Mouse (Mus musculus): ENCODE results near the gene Lrp2bp. TPM values are rescaled to one million over a fixed set of nuclear protein-coding genes. Genes with fewer than 3 reads are reported as not detected.

The Lrp2bp gene
- total RNA-seq, 2 experiments from 2014 or later: 0.83 to 1.3 TPM

DNA sequence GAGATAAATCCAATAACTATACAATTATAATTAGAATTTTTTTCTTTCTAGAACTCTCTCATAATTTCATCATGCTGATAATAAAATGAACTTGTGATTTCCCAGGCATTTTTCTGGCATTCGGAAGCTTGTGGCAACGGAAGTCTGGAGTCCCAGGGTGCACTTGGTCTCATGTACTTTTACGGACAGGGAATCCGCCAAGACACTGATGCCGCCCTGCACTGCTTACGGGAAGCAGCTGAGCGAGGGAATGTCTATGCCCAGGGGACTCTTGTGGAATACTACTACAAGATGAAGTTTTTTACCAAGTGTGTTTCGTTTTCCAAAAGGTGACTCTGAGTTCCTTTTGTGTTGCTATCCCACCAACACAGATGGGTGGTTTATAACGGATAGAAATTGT, 23.7 kb downstream of the Lrp2bp start:
- no peak for DNase-seq (ENCODE audit: low spot score in 2 of 2)

DNA sequence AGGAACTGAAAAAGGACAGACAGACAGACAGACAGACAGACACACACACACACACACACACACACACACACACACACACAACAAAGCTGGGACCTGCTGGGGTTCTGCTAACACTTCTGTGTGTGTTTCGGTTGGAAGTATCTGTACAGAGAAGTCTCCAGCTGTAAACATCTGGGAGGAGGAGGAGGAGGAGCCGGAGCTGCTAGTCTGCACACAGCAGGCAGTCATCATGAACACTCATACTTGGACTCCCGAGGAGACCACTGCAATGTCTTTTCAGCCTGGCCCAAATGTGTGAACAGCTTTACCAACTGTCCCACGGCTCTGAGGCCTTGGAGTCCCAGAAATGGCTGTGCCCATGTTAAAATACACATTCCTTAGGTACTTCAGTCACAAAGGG, 25.3 kb downstream of the Lrp2bp start:
- DNase-seq (ENCODE audit: low spot score in 2 of 2): no peak

DNA sequence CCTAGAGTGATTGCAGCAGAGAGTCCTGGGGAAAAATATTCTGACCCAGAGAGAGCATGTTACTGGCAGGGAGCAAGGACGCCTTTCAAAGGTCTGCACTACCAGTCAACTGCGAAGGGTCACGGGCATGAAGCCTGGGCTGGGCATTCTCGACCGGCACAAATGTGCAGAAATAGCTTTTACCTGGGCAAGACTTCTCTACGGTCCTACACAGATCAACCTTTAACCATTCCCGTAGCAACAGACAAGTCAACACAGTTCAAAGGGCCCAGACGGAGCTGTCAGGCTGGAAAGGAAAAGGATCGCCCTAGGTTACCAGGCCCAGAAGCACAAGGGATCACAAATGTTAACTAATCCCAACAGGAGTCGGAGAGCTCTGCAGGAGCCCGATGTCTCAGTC, 37.1 kb downstream of the Lrp2bp start:
- DNase-seq (ENCODE audit: low spot score in 2 of 2): no peak

- no peak for DNase-seq (ENCODE audit: low spot score in 2 of 2)
Measured at GRCm38 (mm10) chr8:46039666-46040065, 40.6 kb downstream of the Lrp2bp start.

GRCm38 (mm10) chr8:46040260-46040659, 41.2 kb downstream of the Lrp2bp start:
- DNase-seq (ENCODE audit: low spot score in 2 of 2): no peak

DNA sequence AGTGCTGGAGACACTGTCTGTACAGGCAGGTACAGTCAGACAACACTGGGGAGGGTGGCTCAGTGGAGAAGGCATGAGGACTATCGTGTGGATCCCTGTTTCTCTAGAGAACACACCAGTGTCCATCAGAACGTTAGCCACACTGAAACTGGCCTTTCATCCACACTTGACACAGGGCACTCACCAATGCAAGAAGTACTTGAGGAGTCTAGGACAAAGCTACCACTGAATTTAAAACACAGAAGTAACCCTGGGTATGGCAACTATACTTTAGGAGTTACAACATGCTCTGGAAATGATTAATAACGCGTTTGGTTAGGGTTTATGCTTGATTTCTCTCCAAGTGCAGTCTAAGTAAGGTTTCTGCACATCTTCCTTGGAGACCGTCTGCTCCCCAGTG, 73.7 kb downstream of the Lrp2bp start:
- no peak for DNase-seq (ENCODE audit: low spot score in 2 of 2)

GRCm38 (mm10) chr8:46073540-46074140, 74.5 kb downstream of the Lrp2bp start:
- no peak for DNase-seq (ENCODE audit: low spot score in 2 of 2)

DNA sequence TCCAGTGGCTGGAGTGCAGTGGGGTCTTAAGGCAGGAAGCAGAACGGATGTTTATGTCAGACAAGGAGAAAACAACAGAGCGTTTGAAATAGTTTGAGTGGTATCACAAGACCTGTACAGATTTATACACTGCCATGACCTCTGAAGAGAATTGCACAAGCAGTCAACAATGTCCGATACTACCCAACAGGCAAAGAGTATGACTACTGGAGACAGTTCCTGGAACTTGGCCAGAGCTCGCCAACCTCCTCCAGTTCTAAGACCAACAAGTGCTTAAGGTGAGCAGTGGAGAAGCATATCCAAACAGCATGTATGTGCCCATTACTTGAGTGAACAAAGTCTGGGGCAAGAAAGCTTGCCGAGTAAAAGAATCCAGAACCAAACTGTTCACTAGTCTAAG, 76.1 kb downstream of the Lrp2bp start:
- no peak for DNase-seq (ENCODE audit: low spot score in 2 of 2)

DNA sequence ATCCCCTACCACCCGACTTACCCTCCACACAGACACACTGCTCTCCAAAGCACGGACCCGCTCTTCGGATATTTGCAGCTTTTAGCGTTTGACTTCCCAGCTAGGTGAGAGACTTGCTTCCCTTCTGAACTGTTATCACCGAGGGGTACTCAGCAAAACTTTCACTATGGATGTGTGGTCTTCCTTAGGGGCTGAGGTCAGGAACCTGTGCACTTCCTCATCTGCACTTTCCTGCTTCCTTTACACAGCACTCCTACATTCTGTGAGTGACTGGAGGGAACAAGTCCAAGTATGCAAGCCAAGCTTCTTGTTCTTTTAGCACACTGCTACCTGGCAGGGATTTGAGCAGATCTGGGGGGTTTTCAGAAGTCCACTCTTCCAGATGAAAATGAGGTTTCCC, 79.8 kb downstream of the Lrp2bp start:
- no peak for DNase-seq (ENCODE audit: low spot score in 2 of 2)

Other genes starting within 250 kb of the Lrp2bp start
- 100 to 1,000 TPM; 485 to 529 TPM for gene Pdlim3, start 113.8 kb upstream of the Lrp2bp start, total RNA-seq (2021)
- gene Ccdc110, start 64.7 kb upstream of the Lrp2bp start, total RNA-seq (2021): not detected
- gene 1700029J07Rik, start 24.1 kb upstream of the Lrp2bp start, total RNA-seq (2021): 1 to 10 TPM; 1.7 to 2.0 TPM
- gene Ufsp2, start 23.8 kb upstream of the Lrp2bp start, total RNA-seq (2021): 10 to 100 TPM; 38.0 to 41.6 TPM
- gene Ankrd37, start 6.4 kb downstream of the Lrp2bp start, total RNA-seq (2021): 1 to 10 TPM; 2.8 to 4.9 TPM
- 10 to 100 TPM; 15.9 to 16.7 TPM for gene Cfap97, start 152.5 kb downstream of the Lrp2bp start, total RNA-seq (2021)
- gene Snx25, start 152.9 kb downstream of the Lrp2bp start, total RNA-seq (2021): 10 to 100 TPM; 13.5 to 15.0 TPM
- 1,000 to 10,000 TPM; 1,578 to 1,616 TPM for gene Slc25a4, start 212.0 kb downstream of the Lrp2bp start, total RNA-seq (2021)